27 mouse cellular contexts compared by ENCODE assay signal in the genomic region with DNA sequence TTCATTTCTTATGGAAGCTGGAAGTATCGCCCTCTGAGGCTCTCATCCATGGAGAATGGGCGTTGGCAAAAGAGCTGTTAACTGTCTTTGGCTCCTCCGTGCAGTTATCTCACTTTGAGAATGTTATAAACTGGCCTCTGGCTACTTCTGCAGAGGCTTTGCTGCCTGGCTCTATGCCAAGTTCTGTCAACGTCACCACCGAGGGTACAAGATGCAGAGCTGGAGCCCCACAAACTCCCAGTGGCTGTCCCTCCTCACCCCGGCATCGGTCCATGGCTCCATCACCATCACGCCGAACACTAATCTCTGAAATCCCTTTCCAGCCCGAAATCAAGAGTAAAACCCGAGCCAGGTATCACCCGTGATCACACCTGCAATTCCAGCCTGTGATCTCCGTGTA. TPM values are rescaled to one million over a fixed set of nuclear protein-coding genes. Genes with fewer than 3 reads are reported as not detected.
DNase-seq lines count a peak whose midpoint lies in the region; ATAC-seq and TF ChIP-seq lines count a peak whose summit lies in the region.
"Had no signal": no experiment of that assay in that cellular context is flagged by ENCODE, and none has a peak within 500 bp of the region (broad histone marks: within the 10 kb centered on the region; RNA-seq: fewer than 3 reads in every experiment).

No protein-coding gene starts in this region.

- no peak for ATAC-seq in heart, embryonic 14.5 days (ENCODE audit: insufficient number of reproducible peaks, insufficient read depth, low FRiP score, low read depth)
- ATAC-seq in lung, postnatal 0 days, result no peak
- ATAC-seq: forebrain, embryonic 14.5 days; forebrain, embryonic 16.5 days; Patski had no signal

- TF ChIP-seq CTCF in lung, postnatal 0 days (IDR thresholded peaks at IDR 0.05), result no peak

- H3K9me3 ChIP-seq in heart, embryonic 14.5 days (ENCODE audit: control insufficient read depth, low read length), result no peaks in the 10 kb centered on the region
- H3K9me3 ChIP-seq in lung, postnatal 0 days (ENCODE audit: low read length), result no peaks in the 10 kb centered on the region
- H3K9me3 ChIP-seq: embryonic facial prominence, embryonic 13.5 days; embryonic facial prominence, embryonic 15.5 days; forebrain, embryonic 10.5 days; forebrain, embryonic 12.5 days had no signal

- TF ChIP-seq EP300 in lung, postnatal 0 days (IDR thresholded peaks at IDR 0.05), result no peak

- H3K4me1 ChIP-seq in heart, embryonic 14.5 days (ENCODE audit: control insufficient read depth in 2 of 2, insufficient read depth in 2 of 2, low read length in 2 of 2), result peaks cover 6 to 13% of the 10 kb centered on the region in 2 experiments; a peak in 3 of 4 replicates
- no peaks in the 10 kb centered on the region for H3K4me1 ChIP-seq in lung, postnatal 0 days (ENCODE audit: insufficient read depth, low read depth, low read length)

- peak overlapping the region; percentile 18; the same call in 1 of the 2 replicates for H3K4me2 ChIP-seq in heart, embryonic 14.5 days (ENCODE audit: low read length)
- no peak overlapping the region for H3K4me2 ChIP-seq in lung, postnatal 0 days (replicated peaks; ENCODE audit: low read depth, low read length)
- H3K4me2 ChIP-seq: embryonic facial prominence, embryonic 13.5 days; embryonic facial prominence, embryonic 15.5 days; forebrain, embryonic 12.5 days had no signal

- peaks cover 47% of the 10 kb centered on the region for H3K27me3 ChIP-seq in heart, embryonic 14.5 days (ENCODE audit: control insufficient read depth, insufficient read depth, low read length)
- H3K27me3 ChIP-seq in lung, postnatal 0 days (replicated peaks; ENCODE audit: insufficient read depth, low read length), result 0 out of 2 replicates have a peak, but pooled peaks cover 20% of the 10 kb centered on the region
- H3K27me3 ChIP-seq: Patski had no signal

- H3K9ac ChIP-seq in heart, embryonic 14.5 days (ENCODE audit: low read length), result no peak overlapping the region
- H3K9ac ChIP-seq in lung, postnatal 0 days (replicated peaks; ENCODE audit: low read depth), result no peak overlapping the region
- H3K9ac ChIP-seq: embryonic facial prominence, embryonic 13.5 days; embryonic facial prominence, embryonic 15.5 days; forebrain, embryonic 12.5 days had no signal

- no peak for DNase-seq in heart, postnatal 4 days
- DNase-seq in lung, postnatal 0 days (ENCODE audit: low spot score), result peak; percentile 16
- no peak for DNase-seq in lung, postnatal 25 days (ENCODE audit: low spot score)
- no peak for DNase-seq in T-cell, adult 2 months (ENCODE audit: low spot score)
- DNase-seq: adrenal gland, adult 2 months; adrenal gland, postnatal 10 days; adrenal gland, postnatal 25 days; cerebellum, adult 11 months; cerebellum, adult 18-20 months; cerebellum, adult 8-10 months; cerebellum, adult 9-11 months; cerebellum, postnatal 14 days; cerebellum, postnatal 36 days; embryo, embryonic 11 days had no signal

- H3K4me3 ChIP-seq in heart, embryonic 14.5 days (ENCODE audit: control insufficient read depth in 1 of 2, insufficient read depth in 1 of 2, low read depth in 1 of 2, low read length in 2 of 2), result no peak overlapping the region
- H3K4me3 ChIP-seq in lung, postnatal 0 days (ENCODE audit: low read depth, low read length), result no peak overlapping the region
- H3K4me3 ChIP-seq: embryonic facial prominence, embryonic 13.5 days; embryonic facial prominence, embryonic 15.5 days; erythroblast, embryonic 14.5 days; forebrain, embryonic 10.5 days; forebrain, embryonic 12.5 days had no signal

- H3K27ac ChIP-seq in heart, embryonic 14.5 days (replicated peaks in 1 of 2; ENCODE audit: control insufficient read depth in 1 of 2, insufficient read depth in 1 of 2, low read depth in 2 of 2, low read length in 2 of 2), result no peak overlapping the region
- H3K27ac ChIP-seq in lung, postnatal 0 days (ENCODE audit: low read length), result no peak overlapping the region
- H3K27ac ChIP-seq: embryonic facial prominence, embryonic 13.5 days; embryonic facial prominence, embryonic 15.5 days; forebrain, embryonic 10.5 days; forebrain, embryonic 12.5 days had no signal

- no peaks in the 10 kb centered on the region for H3K36me3 ChIP-seq in heart, embryonic 14.5 days (ENCODE audit: control insufficient read depth, insufficient read depth, low read length)
- H3K36me3 ChIP-seq in lung, postnatal 0 days (ENCODE audit: insufficient read depth, low read length), result no peaks in the 10 kb centered on the region
- H3K36me3 ChIP-seq: embryonic facial prominence, embryonic 13.5 days; embryonic facial prominence, embryonic 15.5 days; forebrain, embryonic 10.5 days; forebrain, embryonic 12.5 days had no signal

- 47% methylated on average over 13 of the region's 13 CpGs for WGBS in heart, embryonic 14.5 days
- 50% methylated on average over 13 of the region's 13 CpGs for whole genome bisulfite sequencing in lung, postnatal 0 days

RNA-seq across cellular contexts. Expression of gene Marveld3, which starts 1.4 kb away (rescaled TPM):
- 0.12 and 0.51 TPM in 2 replicates for polyA plus RNA-seq in heart, embryonic 14.5 days (2014; fragmentation: Nextera tagmentation; extraction: Ambion mirVana)
- under 1 TPM; 0.36 to 0.63 TPM for total RNA-seq in heart, postnatal 4 days (2021)
- polyA plus RNA-seq in lung, postnatal 0 days (2015; fragmentation: Nextera tagmentation; extraction: Ambion mirVana), result 10.4 and 13.4 TPM in 2 replicates
- total RNA-seq: adrenal gland, postnatal 25 days; common myeloid progenitor, adult 5-6 weeks had no signal
- polyA plus RNA-seq: adrenal gland, adult 2 months; C2C12; erythroblast, embryonic 14.5 days had no signal

RNA-seq across cellular contexts. Expression of gene Tat, which starts 26.8 kb away (rescaled TPM):
- polyA plus RNA-seq in heart, embryonic 14.5 days (2014; fragmentation: Nextera tagmentation; extraction: Ambion mirVana), result 0.11 TPM in 1 of 2 replicates, not detected in the other
- under 1 TPM in 1 of 2 experiments, not detected in 1; 0.14 TPM for total RNA-seq in heart, postnatal 4 days (2021)
- polyA plus RNA-seq in lung, postnatal 0 days (2015; fragmentation: Nextera tagmentation; extraction: Ambion mirVana), result 0.13 and 0.25 TPM in 2 replicates
- total RNA-seq: adrenal gland, postnatal 25 days; common myeloid progenitor, adult 5-6 weeks; ES-E14 had no signal
- polyA plus RNA-seq: C2C12; embryonic facial prominence, embryonic 11.5 days; embryonic facial prominence, embryonic 13.5 days; erythroblast, embryonic 14.5 days; forebrain, embryonic 10.5 days; forebrain, embryonic 12.5 days; forebrain, embryonic 14.5 days; forebrain, embryonic 16.5 days had no signal
